Mouse (Mus musculus) small intestine, adult 2 months (tissue): Measurements from ENCODE around the gene Mast4. TPM values are rescaled to one million over a fixed set of nuclear protein-coding genes. Genes with fewer than 3 reads are reported as not detected.

ENCODE experiments used
- H3K27ac ChIP-seq: fragments of 200-500 bp; 2 replicates; pipeline ENCODE4 v1.5.1; 2012; ENCODE audit warnings: low read depth, low read length, control low read depth, inconsistent platforms; ENCODE audit not compliant: insufficient read depth
- H3K27me3 ChIP-seq: fragments of 200-500 bp; 2 replicates; pipeline ENCODE4 v1.6.1; 2012; ENCODE audit warnings: mild to moderate bottlenecking, moderate library complexity, low read length, inconsistent platforms; ENCODE audit not compliant: control insufficient read depth, insufficient read depth
- H3K36me3 ChIP-seq: fragments of 200-500 bp; 2 replicates; pipeline ENCODE4 v1.6.1; 2012; ENCODE audit warnings: mild to moderate bottlenecking, low read length, control low read depth, inconsistent platforms; ENCODE audit not compliant: control insufficient read depth, insufficient read depth
- H3K4me1 ChIP-seq: fragments of 200-500 bp; 2 replicates; pipeline ENCODE4 v1.6.1; 2012; ENCODE audit warnings: low read length, inconsistent platforms, mixed read lengths; ENCODE audit not compliant: control insufficient read depth, insufficient read depth, insufficient read length
- H3K4me3 ChIP-seq: fragments of 200-500 bp; 2 replicates; pipeline ENCODE4 v1.5.1; 2012; ENCODE audit warnings: low read depth, mild to moderate bottlenecking, control low read depth, inconsistent platforms, low read length, moderate library complexity
- CTCF ChIP-seq: fragments of 200-500 bp; IDR thresholded peaks from 2 replicates; pipeline ENCODE4 v1.5.1; 2012; ENCODE audit warnings: low read depth, mild to moderate bottlenecking, control low read depth, inconsistent platforms, low read length, moderate library complexity, mixed read lengths; ENCODE audit not compliant: insufficient replicate concordance, insufficient read length; ENCODE audit errors: extremely low read depth
- POLR2A ChIP-seq: fragments of 200-500 bp; IDR thresholded peaks from 2 replicates; pipeline ENCODE4 v1.6.1; 2012; ENCODE audit warnings: low read depth, mild to moderate bottlenecking, control low read depth, inconsistent platforms, low read length, moderate library complexity
- WGBS: fragments of 180-500 bp; shearing (Covaris S2); methylation state at CpG from one replicate; pipeline ENCODE4 v1.1.7; 2018; 5-methylcytosine and 5-hydroxymethylcytosine counted together
- polyA plus RNA-seq: library from polyadenylated mRNA; depleted of rRNA; stranded (reverse); fragments of >200 nt; gene quantifications from 2 replicates; pipeline ENCODE4 v1.2.3, GENCODE M21; 2012

Gene Mast4
- polyA plus RNA-seq, 1 experiment, result 5.3 TPM

DNA sequence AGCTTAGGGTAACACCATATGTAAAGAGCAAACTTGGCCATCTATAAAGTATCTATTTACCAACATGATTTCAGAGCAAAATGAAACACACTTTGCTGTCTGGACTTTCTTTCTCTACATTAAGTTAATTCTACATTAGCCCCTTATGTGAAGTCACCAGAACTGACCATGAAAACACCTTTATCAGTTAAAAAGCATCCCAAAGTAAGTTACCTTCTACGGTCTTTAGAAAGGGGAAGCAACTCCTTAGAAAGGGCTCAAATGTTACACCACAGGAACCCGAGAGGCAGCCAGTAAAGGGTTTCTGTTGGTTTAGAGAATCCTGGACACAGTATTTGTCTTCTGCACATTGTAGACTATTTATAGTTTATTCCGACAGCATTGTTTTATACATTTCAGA is 441.5 kb downstream of the Mast4 start:
- Histone ChIP-seq H3K4me1 (peaks cover 23% of the 10 kb centered on the region), H3K36me3 (no peaks in the 10 kb centered on the region), H3K27me3 (no peaks in the 10 kb centered on the region), H3K4me3 (no peak overlapping the region), H3K27ac (no peak overlapping the region)
- TF ChIP-seq POLR2A (no peak), CTCF (no peak)
- 75% methylated on average over 3 of the region's 3 CpGs for WGBS

DNA sequence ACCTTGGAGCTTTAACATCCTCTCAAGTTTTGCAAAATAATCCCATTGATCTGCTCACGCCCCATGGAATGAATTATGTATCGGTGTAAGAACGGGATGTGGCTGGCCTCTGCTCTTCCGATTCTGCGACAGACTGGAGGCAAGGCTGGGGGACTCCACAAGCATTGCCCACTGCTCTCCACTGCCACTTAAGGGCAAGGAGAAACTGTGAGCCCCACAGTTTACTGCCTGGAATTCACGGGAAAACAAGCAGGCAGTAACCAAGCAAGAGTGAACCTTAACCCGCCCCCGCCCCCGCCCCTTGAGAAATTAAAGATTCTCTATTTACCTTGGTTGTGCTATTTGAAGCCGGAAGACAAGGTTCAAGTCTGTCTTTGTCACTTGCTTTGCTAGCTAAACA is 444.3 kb downstream of the Mast4 start:
- Histone ChIP-seq H3K27ac (no peak overlapping the region), H3K4me1 (peaks cover 14% of the 10 kb centered on the region), H3K36me3 (no peaks in the 10 kb centered on the region), H3K4me3 (peak overlapping the region; percentile 22), H3K27me3 (no peaks in the 10 kb centered on the region)
- TF ChIP-seq CTCF (no peak), POLR2A (no peak)
- WGBS, result 25% methylated on average over 10 of the region's 10 CpGs

DNA sequence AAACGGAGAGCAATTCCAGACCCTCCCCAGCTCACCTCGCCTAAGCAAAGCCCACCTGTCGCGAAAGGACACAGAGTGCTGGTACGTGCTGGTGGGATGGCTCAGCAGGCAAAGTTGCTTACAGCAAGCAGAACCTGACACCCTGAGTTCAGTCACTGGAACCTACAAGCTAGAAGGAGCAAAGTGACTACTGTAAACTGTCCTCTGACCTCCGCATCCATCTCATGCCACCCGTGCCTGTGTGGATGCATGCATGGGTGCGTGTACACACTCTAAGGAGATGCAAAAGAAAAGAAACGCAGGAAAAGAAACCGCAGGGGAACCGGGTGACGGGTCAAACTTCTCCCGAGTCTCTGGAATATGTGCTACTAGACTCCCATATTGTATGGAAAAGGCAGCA is 444.8 kb downstream of the Mast4 start:
- H3K36me3 ChIP-seq, result no peaks in the 10 kb centered on the region
- TF ChIP-seq POLR2A, result no peak
- TF ChIP-seq CTCF, result no peak
- WGBS, result 67% methylated on average over 13 of the region's 13 CpGs
- H3K4me3 ChIP-seq, result no peak overlapping the region
- H3K27ac ChIP-seq, result no peak overlapping the region
- H3K4me1 ChIP-seq, result peaks cover 13% of the 10 kb centered on the region
- no peaks in the 10 kb centered on the region for H3K27me3 ChIP-seq

DNA sequence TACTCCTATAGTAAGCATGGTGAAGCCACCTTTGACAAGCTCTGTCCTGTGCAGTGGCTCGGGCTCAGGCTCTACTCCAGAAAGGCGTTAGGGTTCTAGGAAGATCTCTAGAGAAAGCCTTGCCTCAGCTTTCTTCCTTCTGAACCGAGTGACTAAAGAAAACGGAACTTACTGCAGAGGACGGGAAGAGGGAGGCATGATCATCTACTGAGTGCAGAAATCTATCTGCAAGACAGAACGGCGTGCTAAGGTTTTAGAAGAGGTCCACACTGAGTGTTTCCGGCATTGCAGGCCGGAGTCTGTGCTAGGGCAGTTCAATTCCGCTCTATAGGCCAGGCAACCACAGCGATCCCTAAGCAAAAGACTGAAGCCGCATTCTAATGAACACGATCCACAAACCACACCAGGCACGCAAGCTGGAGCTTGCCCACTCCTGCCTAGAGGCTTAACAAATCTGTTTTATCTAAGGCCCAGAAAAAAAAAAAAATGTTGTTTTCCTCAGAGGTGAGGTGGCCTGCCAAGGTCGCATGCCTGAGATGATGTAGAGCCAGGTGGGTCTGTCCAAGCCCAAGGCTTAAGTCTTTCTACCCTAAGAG is 445.3 kb downstream of the Mast4 start:
- no peaks in the 10 kb centered on the region for H3K36me3 ChIP-seq
- no peaks in the 10 kb centered on the region for H3K27me3 ChIP-seq
- no peak overlapping the region for H3K27ac ChIP-seq
- TF ChIP-seq CTCF (no peak), POLR2A (no peak)
- H3K4me3 ChIP-seq, result no peak overlapping the region
- 76% methylated on average over 15 of the region's 15 CpGs for WGBS
- peaks cover 9% of the 10 kb centered on the region for H3K4me1 ChIP-seq

DNA sequence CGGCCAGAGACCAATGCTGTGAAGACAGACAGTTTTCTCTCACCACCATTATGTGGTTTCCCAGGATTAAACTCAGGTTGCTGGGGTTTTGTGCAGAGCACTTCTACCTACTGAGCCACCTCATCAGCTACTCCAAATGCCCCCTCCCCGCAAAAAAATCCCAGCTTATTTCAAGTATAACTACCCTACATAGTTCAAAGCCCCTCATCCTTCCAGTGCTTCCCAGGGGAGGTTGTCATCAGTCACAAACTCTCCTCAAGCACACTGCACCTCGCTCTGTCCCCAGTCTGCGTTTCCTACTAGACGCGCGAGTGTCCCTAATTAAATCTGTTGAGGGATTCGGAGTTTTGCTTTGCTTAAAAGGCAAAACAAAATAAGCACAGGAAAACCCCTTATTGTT is 446.1 kb downstream of the Mast4 start:
- H3K4me3 ChIP-seq, result no peak overlapping the region
- TF ChIP-seq POLR2A (no peak), CTCF (no peak)
- no peaks in the 10 kb centered on the region for H3K27me3 ChIP-seq
- H3K4me1 ChIP-seq, result peaks cover 9% of the 10 kb centered on the region
- no peak overlapping the region for H3K27ac ChIP-seq
- H3K36me3 ChIP-seq, result no peaks in the 10 kb centered on the region
- 91% methylated on average over 8 of the region's 8 CpGs for WGBS

DNA sequence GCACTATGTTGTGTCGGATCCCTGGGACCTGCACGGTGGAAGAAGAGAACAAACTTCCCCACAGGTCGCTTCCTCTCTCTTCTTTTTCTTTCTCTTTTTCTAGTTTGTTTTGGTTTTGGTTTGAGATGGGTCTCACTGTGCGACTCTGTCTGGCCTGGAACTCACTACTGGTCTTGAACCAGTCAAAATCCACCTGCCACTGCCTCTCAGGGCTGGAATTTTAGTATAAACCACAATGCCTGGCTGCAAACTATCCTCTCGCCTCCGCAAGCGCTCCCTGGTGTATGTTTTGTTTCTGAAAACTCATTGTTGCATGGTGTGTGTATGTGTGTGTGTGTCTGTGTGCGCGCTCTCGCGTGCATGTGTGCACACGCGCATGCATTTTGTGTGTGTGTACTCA is 446.8 kb downstream of the Mast4 start:
- H3K27ac ChIP-seq, result no peak overlapping the region
- WGBS, result 94% methylated on average over 13 of the region's 13 CpGs

DNA sequence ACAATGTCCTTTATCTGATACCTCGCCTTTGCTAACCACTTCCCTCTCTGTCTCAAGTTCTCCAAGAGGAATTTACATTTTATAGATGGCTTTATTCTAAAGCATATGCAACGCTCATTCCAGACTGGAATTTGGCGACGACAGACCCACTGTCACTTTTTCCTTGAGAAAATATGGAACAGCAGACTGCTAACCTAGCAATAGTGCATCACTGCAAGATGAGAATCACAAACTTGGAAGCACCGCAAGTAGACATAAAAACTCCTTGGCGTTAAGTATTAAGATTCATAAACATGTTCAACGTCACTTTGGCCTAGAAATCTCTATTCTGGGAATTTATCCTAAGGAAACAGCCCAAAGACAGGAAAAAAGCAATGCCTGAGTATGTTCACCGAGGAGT is 447.5 kb downstream of the Mast4 start:
- no peak overlapping the region for H3K27ac ChIP-seq
- no peaks in the 10 kb centered on the region for H3K27me3 ChIP-seq
- WGBS, result 79% methylated on average over 8 of the region's 8 CpGs
- no peak overlapping the region for H3K4me3 ChIP-seq
- H3K36me3 ChIP-seq, result no peaks in the 10 kb centered on the region
- peaks cover 9% of the 10 kb centered on the region for H3K4me1 ChIP-seq
- no peak for TF ChIP-seq POLR2A
- no peak for TF ChIP-seq CTCF

More for the DNA sequence above, 446.8 kb downstream of the Mast4 start:
- no peak for TF ChIP-seq POLR2A
- TF ChIP-seq CTCF, result no peak
- no peaks in the 10 kb centered on the region for H3K36me3 ChIP-seq
- H3K27me3 ChIP-seq, result no peaks in the 10 kb centered on the region
- H3K4me3 ChIP-seq, result no peak overlapping the region
- peaks cover 9% of the 10 kb centered on the region for H3K4me1 ChIP-seq
